Mouse (Mus musculus) cerebellum, adult 2 months (tissue): ENCODE data around the gene Anks4b. TPM values are rescaled to one million over a fixed set of nuclear protein-coding genes. Genes with fewer than 3 reads are reported as not detected.

Experiments used
- DNase-seq, 2 experiments: peaks; one replicate each; pipeline ENCODE4 v3.0.0; 2021
- H3K27ac ChIP-seq: fragments of 200-500 bp; 2 replicates; pipeline ENCODE4 v1.5.1; 2012; ENCODE audit warnings: low read length, control low read depth, inconsistent platforms; ENCODE audit not compliant: insufficient read depth
- H3K27me3 ChIP-seq: fragments of 200-500 bp; 2 replicates; pipeline ENCODE4 v1.6.1; 2012; ENCODE audit warnings: inconsistent platforms, mild to moderate bottlenecking, low read length, moderate library complexity; ENCODE audit not compliant: control insufficient read depth, insufficient read depth
- H3K4me1 ChIP-seq: fragments of 200-500 bp; 2 replicates; pipeline ENCODE4 v1.6.1; 2011; ENCODE audit warnings: low read length; ENCODE audit not compliant: control insufficient read depth, insufficient read depth
- H3K4me3 ChIP-seq: fragments of 200-500 bp; replicated peaks from 2 replicates; pipeline ENCODE3; 2011; ENCODE audit warnings: mild to moderate bottlenecking, low read depth, low read length, control low read depth; ENCODE audit not compliant: insufficient read depth
- CTCF ChIP-seq: fragments of 200-500 bp; IDR thresholded peaks from 2 replicates; pipeline ENCODE4 v1.5.1; 2011; ENCODE audit warnings: low read depth, mild to moderate bottlenecking, control low read depth, low read length, moderate library complexity, borderline replicate concordance; ENCODE audit not compliant: insufficient read depth
- POLR2A ChIP-seq: fragments of 200-500 bp; IDR thresholded peaks from 2 replicates; pipeline ENCODE4 v1.6.1; 2011; ENCODE audit warnings: low read length, control low read depth, borderline replicate concordance; ENCODE audit not compliant: insufficient read depth
- WGBS: fragments of 180-500 bp; shearing (Covaris S2); methylation state at CpG from one replicate; pipeline ENCODE4 v1.1.7; 2018; 5-methylcytosine and 5-hydroxymethylcytosine counted together
- polyA plus RNA-seq: library from polyadenylated mRNA; depleted of rRNA; stranded (reverse); fragments of >200 nt; gene quantifications from 2 replicates; pipeline ENCODE4 v1.2.3, GENCODE M21; 2012; rRNA removed

Gene Anks4b
- not detected in 2 replicates for polyA plus RNA-seq

DNA sequence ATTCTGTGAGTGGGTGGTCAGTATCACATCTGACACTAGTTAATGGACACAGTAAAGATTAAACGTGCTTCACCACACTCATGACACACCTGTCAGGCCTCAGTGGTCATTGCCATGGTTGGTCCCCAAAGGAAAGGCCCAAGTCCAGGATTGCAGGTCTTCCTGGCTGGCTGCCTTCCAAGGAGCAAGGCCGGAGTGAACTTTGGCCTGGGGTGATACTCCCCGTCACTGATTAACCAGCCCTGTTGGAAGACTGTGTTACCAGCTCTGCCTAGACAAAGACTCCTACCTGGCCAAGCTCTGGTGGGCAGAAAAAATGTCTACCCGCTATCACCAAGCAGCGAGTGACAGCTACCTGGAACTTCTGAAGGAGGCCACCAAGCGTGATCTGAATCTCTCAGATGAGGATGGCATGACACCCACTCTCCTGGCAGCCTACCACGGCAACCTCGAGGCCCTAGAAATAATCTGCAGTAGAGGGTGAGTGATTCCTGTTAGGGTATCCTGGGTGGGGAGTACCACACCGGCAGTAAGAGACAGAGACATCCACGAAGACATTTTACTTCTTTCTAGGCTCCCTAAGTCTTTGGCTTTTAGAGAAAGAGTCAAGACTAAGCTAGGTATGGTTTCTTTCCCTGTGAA is at the start of gene Anks4b:
Anks4b (plus strand) TSS at position 256 of the 642 bp plus-strand sequence.
- WGBS, result 86% methylated on average over 10 of the region's 10 CpGs
- Histone ChIP-seq H3K27me3 (no peaks in the 10 kb centered on the region), H3K4me3 (no peak within 1 kb of the TSS), H3K4me1 (no peaks in the 10 kb centered on the region), H3K27ac (no peak within 1 kb of the TSS)
- no peak for TF ChIP-seq POLR2A
- no peak for TF ChIP-seq CTCF
- DNase-seq, result no peak

DNA sequence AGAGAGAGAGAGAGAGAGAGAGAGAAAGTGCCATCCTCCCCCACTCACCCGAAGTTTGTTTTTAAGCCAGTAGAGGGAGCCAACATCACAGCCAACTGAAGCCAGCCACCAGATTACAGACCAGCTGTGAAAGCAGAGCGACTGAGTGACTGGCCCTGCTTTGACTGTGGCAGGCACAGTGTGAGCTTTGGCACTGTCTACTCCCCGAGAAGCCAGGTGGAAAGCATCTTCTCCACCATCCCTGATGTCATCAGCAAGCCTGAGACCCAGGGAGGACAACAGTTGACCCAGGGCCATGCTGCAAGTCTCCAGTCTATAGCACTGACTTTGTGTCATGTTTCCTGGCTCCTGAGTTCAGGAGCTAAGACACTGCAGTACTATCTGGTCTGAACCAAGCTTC is 48.8 kb upstream of the Anks4b start:
- H3K4me1 ChIP-seq, result 0 out of 2 replicates have a peak, but pooled peaks cover 3% of the 10 kb centered on the region
- WGBS, result 4% methylated on average over 3 of the region's 3 CpGs
- no peak overlapping the region for H3K27ac ChIP-seq
- no peak overlapping the region for H3K4me3 ChIP-seq
- no peaks in the 10 kb centered on the region for H3K27me3 ChIP-seq
- DNase-seq, result peak; percentile 66 to 67
- TF ChIP-seq POLR2A (no peak), CTCF (peak; percentile 84)

DNA sequence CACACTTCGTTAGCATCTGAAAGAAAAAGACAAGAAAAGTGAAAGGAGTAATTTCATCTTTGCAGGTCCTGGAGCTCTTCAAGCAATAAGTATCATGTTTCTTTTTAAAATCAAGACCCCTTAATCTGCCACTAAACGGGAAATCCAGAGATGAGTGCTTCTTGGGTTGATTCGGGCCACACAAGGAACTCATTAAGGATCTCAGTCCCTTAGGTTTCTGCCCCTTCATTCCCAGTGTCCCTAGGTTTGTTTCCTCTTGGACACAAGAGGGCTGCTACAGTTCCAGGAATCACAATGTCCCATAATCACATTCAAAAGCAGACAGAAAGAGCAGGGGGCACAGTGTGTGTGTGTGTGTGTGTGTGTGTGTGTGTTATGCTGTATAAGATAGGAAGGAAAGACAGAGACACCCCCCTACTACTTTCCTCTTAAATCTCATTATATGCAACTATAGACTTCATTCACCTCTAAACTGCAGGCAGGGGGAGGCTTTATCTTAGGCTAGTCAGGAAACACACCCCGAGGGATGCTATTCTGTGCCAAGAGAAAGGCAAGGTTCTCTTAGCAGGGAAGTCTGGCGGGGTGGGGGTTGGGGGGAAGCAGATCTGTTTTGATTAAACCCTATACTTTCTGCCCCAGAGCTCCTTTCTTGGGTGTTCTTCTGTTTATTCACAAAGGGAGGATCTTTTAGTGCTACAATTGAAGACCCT is 46.5 kb upstream of the Anks4b start:
- DNase-seq, result no peak
- 52% methylated on average over 5 of the region's 5 CpGs for WGBS
- H3K27me3 ChIP-seq, result no peaks in the 10 kb centered on the region
- H3K4me1 ChIP-seq, result 0 out of 2 replicates have a peak, but pooled peaks cover 3% of the 10 kb centered on the region
- TF ChIP-seq CTCF, result no peak
- TF ChIP-seq POLR2A, result no peak
- H3K4me3 ChIP-seq, result no peak overlapping the region
- H3K27ac ChIP-seq, result no peak overlapping the region

DNA sequence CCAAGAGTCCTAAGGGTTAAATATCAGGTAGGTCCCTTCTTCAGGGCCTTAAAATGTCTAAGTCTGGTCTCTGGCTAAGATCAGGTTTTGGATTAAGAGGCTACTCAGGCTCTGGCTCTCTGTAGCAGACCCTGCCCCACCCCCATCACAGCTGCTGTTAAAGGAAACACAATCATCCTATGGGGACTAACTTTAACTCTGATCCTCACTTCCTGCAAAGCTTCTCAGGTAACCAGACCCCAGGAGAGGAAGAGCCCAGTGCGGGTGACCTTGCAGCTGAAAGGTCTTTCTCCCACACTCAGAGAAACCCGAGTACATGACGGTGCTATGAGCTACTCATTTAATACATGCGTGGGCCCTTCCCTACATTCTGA is 46.0 kb upstream of the Anks4b start:
- 71% methylated on average over 4 of the region's 4 CpGs for WGBS
- H3K4me1 ChIP-seq, result 0 out of 2 replicates have a peak, but pooled peaks cover 3% of the 10 kb centered on the region
- no peak for TF ChIP-seq POLR2A
- no peaks in the 10 kb centered on the region for H3K27me3 ChIP-seq
- no peak overlapping the region for H3K27ac ChIP-seq
- no peak for DNase-seq
- no peak overlapping the region for H3K4me3 ChIP-seq

DNA sequence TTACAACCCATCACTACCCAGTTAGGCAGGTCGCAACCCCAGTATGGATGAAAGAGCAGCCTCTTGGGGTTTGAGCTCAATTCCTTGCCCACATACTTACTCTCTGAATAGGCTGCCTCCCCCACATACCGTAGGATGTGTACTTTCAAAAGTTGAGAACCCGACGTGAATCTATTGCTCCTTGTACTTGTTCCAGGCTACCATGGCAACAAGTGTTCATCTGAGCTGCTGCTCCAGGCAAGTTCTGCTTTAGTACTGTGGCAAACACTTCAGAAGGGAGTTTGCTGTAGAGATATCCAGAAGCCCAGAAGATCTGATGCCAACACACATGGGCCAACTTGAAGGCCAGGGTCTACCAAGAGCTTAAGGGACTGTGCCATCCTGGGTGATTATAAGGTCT is 44.7 kb upstream of the Anks4b start:
- no peak overlapping the region for H3K27ac ChIP-seq
- DNase-seq, result no peak
- WGBS, result 38% methylated on average over 4 of the region's 4 CpGs
- H3K4me3 ChIP-seq, result no peak overlapping the region
- no peaks in the 10 kb centered on the region for H3K27me3 ChIP-seq
- TF ChIP-seq CTCF, result no peak
- TF ChIP-seq POLR2A, result no peak
- 0 out of 2 replicates have a peak, but pooled peaks cover 3% of the 10 kb centered on the region for H3K4me1 ChIP-seq

DNA sequence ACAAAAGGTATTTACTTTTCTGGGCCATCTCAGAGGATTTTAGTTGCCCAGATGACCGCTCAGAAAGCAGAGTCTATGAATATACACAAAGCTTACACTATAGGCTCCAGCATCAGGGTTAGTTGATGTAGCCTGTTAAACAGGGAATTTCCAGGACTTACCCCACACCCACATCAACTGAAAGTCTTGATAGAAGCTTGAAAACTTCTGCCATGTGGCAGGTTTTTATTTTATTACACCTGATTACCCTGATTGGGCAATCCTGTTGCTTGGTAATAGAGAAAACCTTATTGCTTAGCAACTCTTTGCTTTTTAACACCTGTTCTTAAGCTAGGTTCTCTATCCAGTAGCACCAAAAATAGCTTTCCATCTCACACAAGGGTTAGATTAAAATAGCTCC is 30.9 kb upstream of the Anks4b start:
- no peak for TF ChIP-seq POLR2A
- no peak for TF ChIP-seq CTCF
- no peaks in the 10 kb centered on the region for H3K4me1 ChIP-seq
- DNase-seq, result no peak
- WGBS, result 77% methylated on average over 1 of the region's 1 CpGs
- no peak overlapping the region for H3K27ac ChIP-seq
- no peaks in the 10 kb centered on the region for H3K27me3 ChIP-seq
- H3K4me3 ChIP-seq, result no peak overlapping the region

DNA sequence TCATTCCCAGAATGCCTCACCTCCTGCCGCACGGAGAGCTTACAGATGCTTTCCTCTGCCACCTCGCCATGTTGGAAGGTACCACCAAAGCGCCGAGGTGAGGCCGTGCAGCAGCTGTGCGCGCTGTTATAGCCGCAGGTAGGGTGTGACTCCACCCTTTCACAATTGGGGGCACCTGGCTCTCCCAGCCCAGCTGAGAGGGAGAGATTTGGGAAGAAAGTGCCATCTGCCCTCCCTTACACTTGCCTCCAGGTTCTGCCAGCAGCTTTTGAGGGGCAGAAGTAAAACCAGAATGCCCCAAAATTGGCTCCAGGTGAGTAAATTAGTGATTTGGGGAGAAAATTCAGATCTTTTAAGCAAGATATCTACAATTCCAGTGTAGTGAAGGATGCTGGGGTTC is 28.5 kb upstream of the Anks4b start, which contains the start of gene Zp2:
Zp2 (minus strand) TSS at position 101 of the 400 bp plus-strand sequence.
- no peak for TF ChIP-seq POLR2A
- TF ChIP-seq CTCF, result no peak
- Histone ChIP-seq H3K4me1 (no peaks in the 10 kb centered on the region), H3K4me3 (no peak within 1 kb of the TSS), H3K27ac (no peak within 1 kb of the TSS), H3K27me3 (no peaks in the 10 kb centered on the region)
- no peak for DNase-seq
- 81% methylated on average over 9 of the region's 9 CpGs for WGBS

DNA sequence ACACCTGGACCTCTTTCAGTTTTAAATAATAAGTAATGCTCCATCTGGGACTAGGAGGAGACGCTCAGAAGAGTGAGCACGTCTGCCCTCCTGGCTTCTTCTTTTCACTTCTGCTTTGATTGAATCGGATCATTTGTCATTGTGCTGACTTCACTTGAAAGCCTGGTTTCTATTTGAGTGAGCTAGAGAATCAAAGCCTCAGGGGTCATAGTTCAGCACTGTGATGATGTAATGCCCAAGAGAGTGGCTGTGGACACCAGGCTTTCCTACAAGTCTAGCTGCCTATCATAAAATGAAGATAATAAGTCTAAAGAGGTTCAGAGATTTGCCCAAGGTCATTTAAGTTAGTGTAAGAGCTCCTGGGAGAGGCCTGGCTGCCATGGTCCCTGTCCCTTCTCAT is 23.4 kb upstream of the Anks4b start:
- no peak overlapping the region for H3K27ac ChIP-seq

More for the DNA sequence above, 23.4 kb upstream of the Anks4b start:
- no peak overlapping the region for H3K4me3 ChIP-seq
- WGBS, result 25% methylated on average over 3 of the region's 3 CpGs
- no peak for TF ChIP-seq POLR2A
- TF ChIP-seq CTCF, result no peak
- H3K27me3 ChIP-seq, result no peaks in the 10 kb centered on the region
- no peaks in the 10 kb centered on the region for H3K4me1 ChIP-seq
- DNase-seq, result no peak
